Comparison of ENCODE assay signal across 9 mouse cellular contexts in genomic region chr9:112186336-112187305, GRCm38 (mm10). TPM values are rescaled to one million over a fixed set of nuclear protein-coding genes. Genes with fewer than 3 reads are reported as not detected.
A peak's percentile ranks its signal among the peaks of the same experiment; 100 is the strongest.
DNase-seq lines count a peak whose midpoint lies in the region; ATAC-seq and TF ChIP-seq lines count a peak whose summit lies in the region.
"Had no signal": no experiment of that assay in that cellular context is flagged by ENCODE, and none has a peak within 500 bp of the region (broad histone marks: within the 10 kb centered on the region; RNA-seq: fewer than 3 reads in every experiment).

No protein-coding gene starts in this region.

- no peak for TF ChIP-seq CTCF in brain, embryonic 14.5 days (IDR thresholded peaks at IDR 0.05; ENCODE audit: borderline replicate concordance, extremely low read depth, insufficient read depth, insufficient read length)
- TF ChIP-seq CTCF in lung, adult 2 months (IDR thresholded peaks at IDR 0.05; ENCODE audit: insufficient read depth, low read length) = no peak

- no peak for TF ChIP-seq POLR2A in brain, embryonic 14.5 days (IDR thresholded peaks at IDR 0.05; ENCODE audit: borderline replicate concordance, extremely low read depth, insufficient read depth, insufficient read length, poor library complexity, severe bottlenecking)
- no peak for TF ChIP-seq POLR2A in myocyte (IDR thresholded peaks at IDR 0.05; ENCODE audit: insufficient read length, low read depth)
- TF ChIP-seq POLR2A in lung, adult 2 months (IDR thresholded peaks at IDR 0.05; ENCODE audit: borderline replicate concordance, extremely low read depth, low read depth, low read length) = no peak

- peak overlapping the region; percentile 14 for H3K4me2 ChIP-seq in hindbrain, embryonic 16.5 days (ENCODE audit: low read length)
- H3K4me2 ChIP-seq in myocyte (ENCODE audit: low read depth) = peak overlapping the region; percentile 54

- peak; percentile 34; the same call in 1 of the 2 replicates for ATAC-seq in hindbrain, embryonic 16.5 days

- H3K27me3 ChIP-seq in hindbrain, embryonic 16.5 days (replicated peaks; ENCODE audit: control insufficient read depth, insufficient read depth, low read length) = no peaks in the 10 kb centered on the region
- H3K27me3 ChIP-seq in myocyte (ENCODE audit: control insufficient read depth, insufficient read depth, insufficient read length) = no peaks in the 10 kb centered on the region

- H3K4me3 ChIP-seq in hindbrain, embryonic 16.5 days (ENCODE audit: low read length) = no peak overlapping the region
- peak overlapping the region; percentile 14 for H3K4me3 ChIP-seq in myocyte
- no peak overlapping the region for H3K4me3 ChIP-seq in lung, adult 2 months (replicated peaks; ENCODE audit: extremely low read depth, low read depth, low read length)

- H3ac ChIP-seq in myocyte (ENCODE audit: control insufficient read depth, insufficient read length) = no peak overlapping the region

- no peaks in the 10 kb centered on the region for H3K36me3 ChIP-seq in hindbrain, embryonic 16.5 days (ENCODE audit: control insufficient read depth, insufficient read depth, low read length)
- H3K36me3 ChIP-seq in myocyte (ENCODE audit: control insufficient read depth, insufficient read depth) = no peaks in the 10 kb centered on the region

- H3K27ac ChIP-seq in hindbrain, embryonic 16.5 days (ENCODE audit: low read depth, low read length) = no peak overlapping the region
- H3K27ac ChIP-seq: macrophage had no signal

- no peaks in the 10 kb centered on the region for H3K79me2 ChIP-seq in myocyte (ENCODE audit: control insufficient read depth, insufficient read depth)

- H3K9ac ChIP-seq in hindbrain, embryonic 16.5 days (ENCODE audit: low read depth, low read length) = peak overlapping the region; percentile 8; the same call in 1 of the 2 replicates

- H3K9me3 ChIP-seq in hindbrain, embryonic 16.5 days (ENCODE audit: control insufficient read depth, low read length) = no peaks in the 10 kb centered on the region

- peak; percentile 17 for DNase-seq in cerebellum, adult 9-11 months
- DNase-seq in cerebellum, adult 18-20 months = no peak
- peak; percentile 46 for DNase-seq in brain, embryonic 14.5 days (ENCODE audit: low read depth)
- no peak for DNase-seq in layer of hippocampus, postnatal 36 days
- no peak for DNase-seq in lung, adult 2 months
- DNase-seq in layer of hippocampus, adult 9-11 months = no peak

- peaks cover 18% of the 10 kb centered on the region for H3K4me1 ChIP-seq in hindbrain, embryonic 16.5 days (ENCODE audit: control insufficient read depth, insufficient read depth, low read depth, low read length)
- no peaks in the 10 kb centered on the region for H3K4me1 ChIP-seq in lung, adult 2 months (ENCODE audit: control insufficient read depth, insufficient read depth, low read length)

- WGBS in hindbrain, embryonic 16.5 days = 14% methylated on average over 14 of the region's 14 CpGs
- WGBS in lung, adult 2 months = 20% methylated on average over 14 of the region's 14 CpGs

TF ChIP-seq in myocyte, 11 proteins besides CTCF, POLR2A, EP300 and RAD21:
- TF ChIP-seq REST (IDR thresholded peaks at IDR 0.05; ENCODE audit: insufficient read depth, insufficient read length) = no peak
- no peak for TF ChIP-seq CEBPB (IDR thresholded peaks at IDR 0.05; ENCODE audit: insufficient read depth, poor library complexity, severe bottlenecking)
- TF ChIP-seq MAX (IDR thresholded peaks at IDR 0.05; ENCODE audit: low read depth) = no peak
- TF ChIP-seq SRF (IDR thresholded peaks at IDR 0.05; ENCODE audit: control insufficient read depth, insufficient read length, low read depth) = no peak
- TF ChIP-seq TCF12 (IDR thresholded peaks at IDR 0.05; ENCODE audit: insufficient read depth, poor library complexity, severe bottlenecking) = no peak
- TF ChIP-seq TCF3 (IDR thresholded peaks at IDR 0.05; ENCODE audit: insufficient read length, low read depth) = no peak
- no peak for TF ChIP-seq MYOD1 (IDR thresholded peaks at IDR 0.05; ENCODE audit: control insufficient read depth in 1 of 3, insufficient read length in 2 of 3, low read depth in 2 of 3)
- no peak for TF ChIP-seq POLR2AphosphoS2 (IDR thresholded peaks at IDR 0.05; ENCODE audit: insufficient read length, low read depth)
- TF ChIP-seq E2F4 (IDR thresholded peaks at IDR 0.05; ENCODE audit: insufficient read depth) = no peak
- no peak for TF ChIP-seq USF1 (IDR thresholded peaks at IDR 0.05; ENCODE audit: low read depth)
- no peak for TF ChIP-seq MYOG (IDR thresholded peaks at IDR 0.05; ENCODE audit: control insufficient read depth in 1 of 3, insufficient read depth in 1 of 3, insufficient read length in 2 of 3, low read depth in 2 of 3)
TF ChIP-seq in myocyte: peak in this region for 0.

RNA-seq across cellular contexts. Expression of gene Arpp21, which starts 49.1 kb away (rescaled TPM):
- polyA plus RNA-seq in brain, embryonic 14.5 days (2012; rRNA removed) = 47.1 and 48.1 TPM in 2 replicates
- polyA plus RNA-seq in hindbrain, embryonic 16.5 days (2015; fragmentation: Nextera tagmentation; extraction: Ambion mirVana) = 48.2 and 61.8 TPM in 2 replicates
- polyA plus RNA-seq in myocyte (2012; fragmentation: generic; extraction: Trizol) = 36.1 TPM
- 100 to 1,000 TPM; 221 to 241 TPM for total RNA-seq in layer of hippocampus, postnatal 36 days (2021)
- 0.10 and 1.0 TPM in 2 replicates for polyA plus RNA-seq in lung, adult 2 months (2012; rRNA removed)

Comparison
In these comparisons a context has a peak if more than half of its experiments do, and no peak if none do; other contexts are left out.
1. DNase-seq: peak in cerebellum, adult 9-11 months (single experiment) and brain, embryonic 14.5 days (single experiment); none in cerebellum, adult 18-20 months (0 of 2), layer of hippocampus, postnatal 36 days (0 of 2), lung, adult 2 months (single experiment) and layer of hippocampus, adult 9-11 months (single experiment).
2. RNA of gene Arpp21, which starts 49.1 kb away (polyA plus RNA-seq): 48.2 to 61.8 TPM in hindbrain, embryonic 16.5 days, 47.1 to 48.1 TPM in brain, embryonic 14.5 days and 36.1 TPM in myocyte (single experiment); 0.10 to 1.0 TPM in lung, adult 2 months; every median in the first group is over 10 times any median in the second.